Mouse (Mus musculus): ENCODE data around the gene Pde3b.
A peak's percentile ranks its signal among the peaks of the same experiment; 100 is the strongest.
"Not testable (repeated sequence)": the region's sequence is repeated elsewhere in the genome, so short reads cannot be mapped to it uniquely, and the experiment has no call there.

Gene Pde3b

DNA sequence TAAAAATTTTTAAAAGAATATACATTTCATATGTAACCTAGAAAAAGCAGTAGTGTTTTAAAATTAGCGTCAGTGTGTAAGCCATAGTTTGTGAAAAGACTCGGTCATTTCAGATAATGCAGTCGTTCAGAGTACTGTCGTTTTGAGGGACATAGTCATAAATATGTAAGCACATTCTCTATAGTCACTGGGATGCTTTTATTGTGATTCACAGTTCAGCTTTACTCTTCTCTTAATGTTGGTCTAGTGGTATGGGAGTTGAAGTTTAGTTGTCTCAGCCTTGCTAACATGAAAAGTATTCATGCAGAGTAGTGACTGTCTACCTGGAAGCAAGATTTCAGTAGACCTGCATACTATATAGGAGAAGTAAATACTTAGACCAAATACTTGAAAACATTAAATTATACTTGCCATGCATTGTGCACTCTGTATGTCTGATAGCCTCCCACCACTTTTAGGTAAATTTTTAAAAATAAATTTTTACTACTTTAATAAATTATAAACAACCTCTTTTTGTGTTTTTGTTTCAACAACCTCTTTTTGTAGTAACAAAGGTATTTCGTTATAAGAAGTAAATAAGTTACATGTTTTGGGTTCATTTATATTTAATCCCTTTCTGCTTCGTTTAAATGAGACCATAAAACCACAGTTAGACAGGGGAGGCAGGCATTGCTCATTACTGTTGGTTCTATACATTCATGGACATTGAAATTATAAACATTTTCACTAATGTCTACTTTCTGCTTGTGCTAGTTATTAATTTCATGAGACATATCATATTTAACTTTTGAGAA lies 65.3 kb downstream of the Pde3b start:
- DNase-seq, result no peak

- DNase-seq, result no peak
Observed at GRCm38 (mm10) chr7:114481008-114481407, 65.9 kb downstream of the Pde3b start.

- no peak for DNase-seq
Observed at GRCm38 (mm10) chr7:114481429-114481931, 66.4 kb downstream of the Pde3b start.

GRCm38 (mm10) chr7:114492540-114492939 lies 77.5 kb downstream of the Pde3b start:
- DNase-seq, result no peak

DNA sequence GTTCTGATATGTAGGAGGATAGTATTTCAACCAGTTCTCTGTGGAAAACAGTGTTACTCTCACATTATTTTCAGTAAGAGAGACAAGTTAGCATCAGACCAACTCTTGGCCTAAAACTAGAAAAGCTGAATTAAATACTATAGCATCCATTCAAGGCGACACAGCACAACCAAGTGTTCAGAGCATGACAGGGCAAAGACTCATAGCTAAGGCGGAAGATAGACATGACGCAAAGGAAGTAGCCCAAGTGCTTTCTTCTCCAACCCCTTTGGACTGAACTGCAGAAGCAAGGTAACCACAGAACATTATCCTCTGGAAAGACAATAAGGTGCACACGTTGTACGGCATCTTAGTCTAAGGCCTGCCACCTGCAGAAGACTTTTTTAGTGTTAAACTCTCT lies 79.0 kb downstream of the Pde3b start:
- DNase-seq, result peak in 1 of 2 experiments; percentile 3

DNA sequence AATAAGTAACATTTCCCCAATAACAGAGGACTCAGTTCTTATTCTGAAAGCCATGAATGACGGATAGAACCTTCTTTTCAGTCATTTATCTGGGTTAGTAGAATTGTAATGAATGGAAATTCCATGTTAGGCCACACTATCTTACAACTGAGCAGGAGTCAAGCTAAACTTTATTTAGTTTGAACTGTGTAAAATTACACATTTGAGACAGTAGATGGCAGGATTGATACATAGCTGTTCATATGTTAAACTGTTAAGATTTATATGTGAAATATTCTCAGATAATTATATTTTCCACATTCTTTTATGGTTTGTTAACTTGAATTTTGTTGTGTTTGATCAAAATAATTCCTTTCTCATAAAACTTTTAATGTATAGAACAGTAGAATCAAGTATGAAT lies 84.2 kb downstream of the Pde3b start:
- no peak for DNase-seq

GRCm38 (mm10) chr7:114508879-114509278 lies 93.8 kb downstream of the Pde3b start:
- DNase-seq, result no peak

GRCm38 (mm10) chr7:114520122-114520521 lies 105.0 kb downstream of the Pde3b start:
- no peak for DNase-seq

- DNase-seq, result no peak
Observed at GRCm38 (mm10) chr7:114526245-114526644, 111.2 kb downstream of the Pde3b start.

DNA sequence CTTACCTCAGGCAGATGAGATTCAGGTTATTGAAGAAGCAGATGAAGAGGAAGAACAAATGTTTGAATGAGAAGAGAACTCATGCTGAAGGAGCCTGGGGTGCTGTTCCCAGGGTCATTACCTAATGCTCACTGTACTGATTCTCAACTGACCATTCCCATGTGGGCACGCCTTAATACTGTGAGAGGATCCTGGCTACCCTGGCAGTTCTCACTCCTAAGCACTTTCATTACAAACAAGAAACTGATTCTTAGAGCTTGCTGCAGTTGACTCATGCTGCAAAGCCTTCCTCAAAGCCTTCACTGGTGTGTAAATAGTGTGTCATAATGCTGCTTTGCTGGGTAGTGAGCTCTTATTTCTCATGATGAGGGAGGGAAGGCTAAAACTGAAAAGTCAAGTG lies 121.1 kb downstream of the Pde3b start:
- no peak for DNase-seq

- peak; percentile 89 to 92 for DNase-seq
Observed at GRCm38 (mm10) chr7:114562531-114563241, 147.6 kb downstream of the Pde3b start, which contains the start of gene Cyp2r1. TSS of gene Cyp2r1 (minus strand) at chr7:114562972.

GRCm38 (mm10) chr7:114573866-114574265 lies 158.8 kb downstream of the Pde3b start:
- not testable (repeated sequence) for DNase-seq

- no peak for DNase-seq
Observed at GRCm38 (mm10) chr7:114576931-114577330, 161.8 kb downstream of the Pde3b start.

- no peak for DNase-seq
Observed at GRCm38 (mm10) chr7:114577665-114578064, 162.6 kb downstream of the Pde3b start.

DNA sequence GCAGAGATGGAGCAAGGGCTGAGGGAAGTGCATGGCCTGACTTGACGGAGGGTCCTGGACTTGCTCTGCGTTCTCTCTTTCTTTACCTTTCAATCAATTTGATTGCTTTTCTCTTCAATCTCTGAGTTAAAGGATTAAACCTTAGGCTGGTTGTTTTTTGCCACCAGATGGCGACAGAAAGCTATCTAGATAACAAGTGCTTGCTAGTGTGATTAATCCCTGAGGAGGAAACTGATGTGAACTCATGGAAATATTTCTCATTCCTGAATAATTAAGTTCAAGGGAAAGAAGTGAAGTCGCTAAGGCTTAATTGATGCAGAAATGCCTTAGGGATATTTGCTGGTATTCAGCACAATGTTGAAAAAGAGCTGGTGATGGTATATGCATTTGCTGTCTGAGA lies 165.3 kb downstream of the Pde3b start:
- DNase-seq, result peak; percentile 72 to 85

GRCm38 (mm10) chr7:114581200-114581599 lies 166.1 kb downstream of the Pde3b start:
- no peak for DNase-seq

GRCm38 (mm10) chr7:114582441-114582840 lies 167.4 kb downstream of the Pde3b start:
- DNase-seq, result peak; percentile 36 to 44
